Mouse (Mus musculus): Measurements from ENCODE around the gene Tnrc18. TPM values are rescaled to one million over a fixed set of nuclear protein-coding genes. Genes with fewer than 3 reads are reported as not detected.

Tnrc18 gene
- polyA plus RNA-seq, 1 experiment from 2014 or later: 116 TPM

- in situ Hi-C loops (cut with MboI; ENCODE audit: low pct_unique_long_range_greater_than_20kb): no loop called here
- no peak for TF ChIP-seq CTCF (IDR thresholded peaks at IDR 0.05)
- POLR2A ChIA-PET: no interaction called here
These were observed 120.6 kb downstream of the Tnrc18 start for GRCm38 (mm10) chr5:142696865-142697264.

GRCm38 (mm10) chr5:142696258-142696657 is 121.2 kb downstream of the Tnrc18 start:
- TF ChIP-seq CTCF (IDR thresholded peaks at IDR 0.05): no peak
- in situ Hi-C loops (cut with MboI; ENCODE audit: low pct_unique_long_range_greater_than_20kb): no loop called here
- ATAC-seq (no peak), DNase-seq (ENCODE audit: low read depth, low spot score) (no peak)
- POLR2A ChIA-PET: no interaction called here
- CTCF ChIA-PET: no interaction called here
- peaks cover 2% of the 10 kb centered on the region for H3K27me3 ChIP-seq

More at GRCm38 (mm10) chr5:142696865-142697264, 120.6 kb downstream of the Tnrc18 start:
- CTCF ChIA-PET: no interaction called here
- ATAC-seq (no peak), DNase-seq (ENCODE audit: low read depth, low spot score) (no peak)
- peaks cover 7% of the 10 kb centered on the region for H3K27me3 ChIP-seq

- in situ Hi-C loops (cut with MboI; ENCODE audit: low pct_unique_long_range_greater_than_20kb): no loop called here
- no peaks in the 10 kb centered on the region for H3K27me3 ChIP-seq
- TF ChIP-seq CTCF (IDR thresholded peaks at IDR 0.05): no peak
- ChIA-PET POLR2A (interaction anchor here (0.5 to 1.6 kb wide), 2 partner anchors 9 to 15 kb away, joined by 4 to 6 read pairs; no protein-coding TSS in a partner anchor), CTCF (interaction anchor here (0.6 kb wide), 1 partner anchor 22 kb away, joined by 3 read pairs; no protein-coding TSS in a partner anchor)
- peak; percentile 78 for ATAC-seq
- no peak for DNase-seq (ENCODE audit: low read depth, low spot score)
These were observed 122.7 kb downstream of the Tnrc18 start for GRCm38 (mm10) chr5:142694627-142695340.

DNA sequence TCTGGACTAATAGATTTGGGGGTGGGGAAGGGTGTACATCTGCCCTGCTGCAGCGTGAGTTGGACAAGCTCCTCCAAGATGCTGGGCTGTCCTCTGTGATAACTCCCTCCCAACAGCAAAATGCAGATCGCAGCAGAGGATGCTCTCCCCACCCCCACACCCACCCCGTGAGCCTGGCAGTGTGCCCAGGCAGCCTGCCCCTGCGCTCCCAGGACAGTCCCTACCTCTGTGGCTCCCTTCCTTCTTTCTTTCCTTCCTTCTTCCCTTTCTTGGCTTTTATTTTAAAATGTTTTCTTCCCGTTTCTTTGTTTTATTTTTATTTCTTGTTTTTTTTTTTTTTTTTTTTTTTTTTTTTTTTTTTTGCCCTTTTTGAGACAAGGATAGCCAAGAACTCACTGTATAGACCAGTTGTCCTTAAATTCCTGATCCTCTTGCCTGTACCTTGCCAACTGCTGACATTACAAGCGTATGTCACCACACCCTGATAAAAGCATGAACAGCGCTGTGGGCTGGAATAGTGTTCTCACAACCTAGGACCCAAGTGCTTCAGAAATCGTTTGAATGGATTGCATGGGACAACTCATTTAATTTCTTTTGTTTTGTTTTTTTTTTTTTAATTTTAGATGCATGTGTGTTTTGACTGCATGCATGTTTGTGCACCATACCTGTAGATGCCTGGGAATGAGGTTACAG is 123.6 kb downstream of the Tnrc18 start:
- no peak for TF ChIP-seq CTCF (IDR thresholded peaks at IDR 0.05)
- ATAC-seq (no peak), DNase-seq (ENCODE audit: low read depth, low spot score) (no peak)
- in situ Hi-C loops (cut with MboI; ENCODE audit: low pct_unique_long_range_greater_than_20kb): no loop called here
- H3K27me3 ChIP-seq: no peaks in the 10 kb centered on the region
- POLR2A ChIA-PET: interaction anchor here (0.6 to 1.6 kb wide), 3 partner anchors 9 to 1618 kb away, joined by 4 to 7 read pairs (median 6); no protein-coding TSS in a partner anchor
- CTCF ChIA-PET: interaction anchor here (0.6 kb wide), 1 partner anchor 23 kb away, joined by 3 read pairs; no protein-coding TSS in a partner anchor

- TF ChIP-seq CTCF (IDR thresholded peaks at IDR 0.05): no peak
- POLR2A ChIA-PET: interaction anchor here (0.6 kb wide), 1 partner anchor 36 kb away, joined by 4 read pairs; no protein-coding TSS in a partner anchor
- in situ Hi-C loops (cut with MboI; ENCODE audit: low pct_unique_long_range_greater_than_20kb): no loop called here
- DNase-seq (ENCODE audit: low read depth, low spot score) (no peak), ATAC-seq (no peak)
- CTCF ChIA-PET: no interaction called here
- no peaks in the 10 kb centered on the region for H3K27me3 ChIP-seq
These were observed 124.3 kb downstream of the Tnrc18 start for GRCm38 (mm10) chr5:142692971-142693737.

DNA sequence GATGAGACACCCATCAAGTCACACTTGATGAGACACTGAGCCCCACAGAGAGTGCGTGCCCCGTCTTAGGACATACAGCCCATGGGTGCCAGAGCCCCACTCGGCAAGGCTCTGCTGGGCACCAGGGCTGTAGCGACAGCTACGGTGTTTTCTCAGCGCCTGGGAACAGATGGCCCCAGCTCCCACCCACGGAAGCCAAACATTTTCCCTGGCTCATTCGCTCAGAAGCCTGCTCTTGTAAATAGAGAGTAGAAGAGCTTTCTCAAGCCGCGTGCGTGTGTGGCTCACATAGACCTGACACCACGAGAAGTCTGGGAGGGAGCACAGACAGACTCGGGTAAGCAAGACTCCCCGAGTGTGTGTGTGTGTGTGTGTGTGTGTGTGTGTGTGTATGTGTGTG is 125.2 kb downstream of the Tnrc18 start, which contains the start of gene Slc29a4:
Gene Slc29a4 (plus strand): TSS at position 265 of the 400 bp plus-strand sequence.
- in situ Hi-C loops (cut with MboI; ENCODE audit: low pct_unique_long_range_greater_than_20kb): no loop called here
- no peaks in the 10 kb centered on the region for H3K27me3 ChIP-seq
- ChIA-PET POLR2A (no interaction called here), CTCF (no interaction called here)
- no peak for ATAC-seq
- no peak for TF ChIP-seq CTCF (IDR thresholded peaks at IDR 0.05)
- no peak for DNase-seq (ENCODE audit: low read depth, low spot score)

DNA sequence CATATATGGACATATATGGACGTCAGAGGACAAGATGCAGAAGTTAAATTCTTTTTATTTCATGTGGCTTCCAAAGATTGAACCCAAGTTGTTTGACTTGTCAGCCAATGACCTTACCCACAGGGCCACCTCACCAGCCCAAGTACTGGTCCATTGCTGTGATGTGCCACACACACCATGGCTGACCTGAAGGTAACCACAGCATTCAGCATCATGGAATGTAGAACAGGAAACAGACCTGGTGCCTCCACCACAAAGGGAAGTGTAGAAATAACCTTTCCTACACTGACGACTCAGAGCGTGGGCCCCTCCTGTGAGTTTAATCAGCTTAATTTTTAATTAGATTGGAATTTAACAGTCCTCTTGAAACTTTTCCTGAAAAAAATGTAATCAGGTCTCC is 127.1 kb downstream of the Tnrc18 start:
- ATAC-seq: no peak
- POLR2A ChIA-PET: no interaction called here
- DNase-seq (ENCODE audit: low read depth, low spot score): no peak
- CTCF ChIA-PET: no interaction called here
- no peak for TF ChIP-seq CTCF (IDR thresholded peaks at IDR 0.05)
- peaks cover 7% of the 10 kb centered on the region for H3K27me3 ChIP-seq
- in situ Hi-C loops (cut with MboI; ENCODE audit: low pct_unique_long_range_greater_than_20kb): no loop called here

GRCm38 (mm10) chr5:142688866-142689265 is 128.6 kb downstream of the Tnrc18 start:
- in situ Hi-C loops (cut with MboI; ENCODE audit: low pct_unique_long_range_greater_than_20kb): no loop called here
- TF ChIP-seq CTCF (IDR thresholded peaks at IDR 0.05): no peak
- H3K27me3 ChIP-seq: peaks cover 14% of the 10 kb centered on the region
- ChIA-PET CTCF (no interaction called here), POLR2A (no interaction called here)
- ATAC-seq (no peak), DNase-seq (ENCODE audit: low read depth, low spot score) (no peak)

DNA sequence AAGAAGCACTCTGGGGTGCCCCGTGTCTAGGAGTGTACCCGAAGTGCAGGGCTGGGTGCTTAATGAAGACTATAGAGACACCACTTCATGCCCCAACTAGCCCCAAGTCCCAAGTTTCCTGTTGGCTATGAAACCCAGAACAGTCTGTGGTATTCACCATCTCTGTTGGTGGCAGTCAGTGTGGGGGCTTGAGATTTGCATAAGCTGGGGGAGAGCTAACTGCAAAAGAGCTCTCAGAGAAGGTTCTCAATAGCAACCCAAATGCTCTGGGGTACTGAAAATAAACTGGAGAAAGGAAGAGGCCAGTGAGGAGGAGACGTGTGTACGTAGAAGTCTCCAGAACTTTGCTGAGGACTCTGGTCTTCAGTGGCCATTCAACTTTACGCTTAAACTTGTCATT is 134.9 kb downstream of the Tnrc18 start:
- ChIA-PET CTCF (interaction anchor here (1.1 kb wide), 1 partner anchor 36 kb away, joined by 3 read pairs; no protein-coding TSS in a partner anchor), POLR2A (no interaction called here)
- TF ChIP-seq CTCF (IDR thresholded peaks at IDR 0.05): no peak
- DNase-seq (ENCODE audit: low read depth, low spot score): no peak
- no peak for ATAC-seq
- in situ Hi-C loops (cut with MboI; ENCODE audit: low pct_unique_long_range_greater_than_20kb): no loop called here
- peaks cover 14% of the 10 kb centered on the region for H3K27me3 ChIP-seq

DNA sequence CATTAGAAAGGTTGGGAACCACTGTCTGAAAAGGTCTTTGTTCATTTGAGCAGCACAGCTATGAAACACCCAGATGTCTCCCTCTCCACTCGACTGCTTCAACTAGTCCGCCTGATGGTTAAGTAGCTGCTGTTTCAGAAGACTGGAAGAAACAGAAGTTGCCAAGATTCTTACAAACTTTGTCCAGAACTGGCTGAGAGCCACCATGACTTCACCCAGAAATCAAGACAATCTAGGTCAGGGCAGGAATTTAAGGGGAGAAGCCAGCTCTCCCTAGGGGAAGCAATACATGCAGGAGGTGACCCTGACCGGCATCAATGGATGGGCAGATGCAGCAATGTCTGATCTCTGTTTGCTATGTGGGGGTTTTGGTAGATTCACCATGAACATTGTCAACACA is 135.6 kb downstream of the Tnrc18 start:
- ATAC-seq: no peak
- ChIA-PET POLR2A (interaction anchor here (0.5 to 0.6 kb wide), 2 partner anchors 170 to 521 kb away, joined by 3 read pairs; no protein-coding TSS in a partner anchor), CTCF (no interaction called here)
- peaks cover 14% of the 10 kb centered on the region for H3K27me3 ChIP-seq
- no peak for TF ChIP-seq CTCF (IDR thresholded peaks at IDR 0.05)
- in situ Hi-C loops (cut with MboI; ENCODE audit: low pct_unique_long_range_greater_than_20kb): no loop called here
- no peak for DNase-seq (ENCODE audit: low read depth, low spot score)

Data from Patski (cell line).